Mouse (Mus musculus) 3134 (cell line): ENCODE measurements around the gene Kalrn.

Experiments used
- DNase-seq: peaks from one replicate; pipeline ENCODE4 v3.0.0-alpha.2; 2011; ENCODE audit warnings: low spot score; ENCODE audit not compliant: insufficient read length; ENCODE audit errors: extremely low read depth

The Kalrn gene

DNA sequence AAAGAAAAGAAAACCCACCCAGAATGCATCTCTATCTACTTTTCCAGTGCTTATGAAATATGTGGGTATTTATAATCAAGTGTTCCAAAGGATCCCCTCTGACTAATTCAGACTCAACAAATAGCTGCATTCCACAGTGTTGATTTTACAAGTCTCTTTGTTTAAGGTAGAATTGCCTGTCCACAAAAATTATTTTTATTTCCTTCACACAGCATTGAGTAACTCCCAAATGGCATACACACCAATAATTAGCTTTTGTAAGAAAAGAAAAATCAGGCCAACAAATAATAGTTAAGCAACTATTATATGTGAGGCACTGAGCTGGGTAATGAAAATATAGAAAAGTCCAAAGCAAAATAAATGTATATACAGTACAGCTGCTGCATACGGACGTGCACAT lies 12.9 kb downstream of the Kalrn start:
- DNase-seq, result peak; percentile 26

GRCm38 (mm10) chr16:34557891-34558290 lies 15.4 kb downstream of the Kalrn start:
- DNase-seq, result no peak

- DNase-seq, result no peak
Measured at GRCm38 (mm10) chr16:34552731-34553130, 20.6 kb downstream of the Kalrn start.

GRCm38 (mm10) chr16:34549470-34549999 lies 23.8 kb downstream of the Kalrn start:
- DNase-seq, result peak; percentile 52

- DNase-seq, result no peak
Measured at GRCm38 (mm10) chr16:34546805-34547509, 26.4 kb downstream of the Kalrn start.

- DNase-seq, result no peak
Measured at GRCm38 (mm10) chr16:34543754-34544153, 29.6 kb downstream of the Kalrn start.

- DNase-seq, result no peak
Measured at GRCm38 (mm10) chr16:34542341-34542740, 31.0 kb downstream of the Kalrn start.

GRCm38 (mm10) chr16:34538679-34539185 lies 34.6 kb downstream of the Kalrn start:
- DNase-seq, result no peak

DNA sequence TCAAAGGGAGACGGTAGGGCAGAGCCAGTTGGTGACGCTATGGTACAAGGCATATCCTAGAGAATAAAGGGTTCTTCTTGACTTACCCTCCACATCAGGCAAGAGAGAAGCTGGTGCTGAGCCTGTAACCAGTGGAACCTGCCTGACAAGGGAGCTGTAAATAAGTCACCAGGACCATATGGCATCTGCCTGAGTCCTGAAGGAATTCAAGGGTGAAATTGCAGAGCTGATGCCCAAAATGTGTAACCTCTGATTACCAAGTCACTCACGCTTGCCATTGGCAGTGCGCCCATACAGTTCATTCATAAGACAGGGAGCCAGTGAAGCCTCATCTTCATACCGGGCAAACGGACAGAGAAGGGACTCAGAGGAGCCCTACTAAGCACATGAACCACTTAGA lies 37.0 kb downstream of the Kalrn start:
- DNase-seq, result no peak

DNA sequence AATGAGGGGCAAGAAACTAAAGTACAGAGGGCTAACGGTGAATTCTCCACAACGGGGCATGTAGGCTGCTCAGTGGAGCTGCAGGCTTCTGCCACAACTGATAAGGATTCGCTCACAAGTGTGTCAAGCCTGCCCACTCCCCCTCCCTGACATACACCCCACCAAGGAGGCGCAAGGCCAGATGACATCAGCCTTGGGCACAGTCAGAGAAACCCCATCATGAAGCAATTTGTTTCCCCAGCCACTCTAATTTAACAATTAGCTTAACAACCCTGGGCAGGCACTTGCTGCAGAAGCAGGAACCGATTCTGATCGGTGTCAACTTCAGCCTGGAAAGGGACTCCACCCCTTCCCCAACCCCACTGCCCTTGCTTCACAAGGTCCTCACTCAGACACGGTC lies 38.2 kb downstream of the Kalrn start:
- DNase-seq, result no peak

- DNase-seq, result peak; percentile 36
Measured at GRCm38 (mm10) chr16:34531506-34531905, 41.8 kb downstream of the Kalrn start.

- no peak for DNase-seq
Measured at GRCm38 (mm10) chr16:34530029-34530428, 43.3 kb downstream of the Kalrn start.

- no peak for DNase-seq
Measured at GRCm38 (mm10) chr16:34528234-34528983, 44.9 kb downstream of the Kalrn start.

DNA sequence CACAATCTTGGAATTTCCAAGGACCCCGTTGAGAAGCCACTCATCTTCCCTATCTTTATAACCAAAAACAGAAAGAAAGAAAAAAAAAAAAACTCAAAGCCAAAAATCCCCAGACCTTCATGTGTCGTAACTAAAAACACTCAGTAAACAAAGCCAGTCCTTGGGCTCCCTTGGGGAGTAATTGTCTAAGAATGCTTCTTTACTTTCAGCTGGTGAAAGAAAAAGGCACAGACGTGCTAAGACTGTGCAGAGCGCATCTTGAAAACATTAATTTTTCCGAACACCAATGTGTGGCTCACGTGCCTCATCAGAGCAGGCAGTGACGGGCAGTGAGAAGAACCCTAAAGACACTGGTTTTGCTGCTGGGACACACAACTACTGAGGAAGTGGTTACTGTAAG lies 47.0 kb downstream of the Kalrn start:
- DNase-seq, result no peak

GRCm38 (mm10) chr16:34525866-34526265 lies 47.5 kb downstream of the Kalrn start:
- no peak for DNase-seq

DNA sequence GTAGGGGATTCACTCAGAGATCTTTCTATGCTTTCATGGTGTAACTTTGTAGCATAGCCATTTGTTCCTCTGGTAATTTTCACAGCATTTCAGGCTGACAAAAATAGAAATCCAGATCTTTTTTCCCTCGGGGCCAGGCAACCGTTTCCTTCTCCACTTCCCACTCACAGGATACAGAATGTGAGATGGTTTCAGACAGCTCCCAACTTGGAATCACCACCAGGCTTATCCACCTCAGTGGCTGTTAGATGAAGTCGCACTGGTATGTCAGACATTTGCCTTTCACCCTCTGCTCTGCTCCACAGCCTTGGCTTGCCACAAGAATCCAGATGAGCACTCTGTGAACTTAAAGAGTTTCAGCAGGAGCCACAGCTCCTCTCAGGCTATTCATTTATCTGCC lies 48.1 kb downstream of the Kalrn start:
- no peak for DNase-seq

GRCm38 (mm10) chr16:34521061-34521460 lies 52.3 kb downstream of the Kalrn start:
- DNase-seq, result no peak

- no peak for DNase-seq
Measured at GRCm38 (mm10) chr16:34516891-34517398, 56.4 kb downstream of the Kalrn start.

DNA sequence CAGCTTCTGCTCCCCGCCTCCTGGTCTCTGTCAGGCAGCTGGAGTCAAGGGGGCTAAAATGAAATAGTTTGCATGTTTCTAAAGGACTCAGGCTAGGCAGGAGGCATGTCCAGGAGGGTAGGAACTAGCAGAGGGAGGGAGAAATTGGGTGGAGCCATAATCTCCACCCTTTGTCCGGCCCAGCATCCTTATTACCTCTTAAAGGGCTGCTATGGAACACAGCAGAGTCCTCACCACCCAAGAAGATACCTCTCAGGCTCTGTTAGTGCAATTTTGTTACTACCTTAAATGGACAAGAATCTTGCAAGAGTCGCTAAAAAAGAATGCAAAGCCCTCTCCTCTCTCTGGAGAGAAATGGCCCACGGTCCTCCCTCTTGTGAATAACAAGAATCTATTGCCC lies 57.8 kb downstream of the Kalrn start:
- no peak for DNase-seq

- peak; percentile 14 for DNase-seq
Measured at GRCm38 (mm10) chr16:34513956-34514593, 59.3 kb downstream of the Kalrn start.

DNA sequence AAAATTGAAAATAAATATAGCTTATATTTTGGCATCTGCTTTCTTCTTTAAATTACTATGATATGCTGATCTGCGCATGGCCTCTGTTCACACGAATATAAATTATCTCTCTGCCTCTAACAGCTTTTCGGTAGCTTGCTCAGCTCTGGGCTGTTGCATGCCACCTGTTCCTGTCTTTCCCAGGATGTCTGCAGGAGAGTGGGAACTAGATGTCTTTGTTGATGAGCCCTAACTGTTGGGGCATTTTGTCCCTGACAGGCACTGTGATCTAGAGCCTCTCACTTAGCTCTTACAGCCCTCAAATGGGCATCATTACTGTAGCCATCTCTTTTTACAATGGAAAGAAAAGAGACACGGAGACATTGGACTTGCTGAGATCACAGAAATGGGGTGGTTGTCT lies 61.0 kb downstream of the Kalrn start:
- no peak for DNase-seq
